Mouse (Mus musculus): ENCODE measurements around the gene Spesp1. TPM values are rescaled to one million over a fixed set of nuclear protein-coding genes. Genes with fewer than 3 reads are reported as not detected.

Spesp1 gene
- polyA plus RNA-seq, 1 experiment from 2014 or later: not detected

DNA sequence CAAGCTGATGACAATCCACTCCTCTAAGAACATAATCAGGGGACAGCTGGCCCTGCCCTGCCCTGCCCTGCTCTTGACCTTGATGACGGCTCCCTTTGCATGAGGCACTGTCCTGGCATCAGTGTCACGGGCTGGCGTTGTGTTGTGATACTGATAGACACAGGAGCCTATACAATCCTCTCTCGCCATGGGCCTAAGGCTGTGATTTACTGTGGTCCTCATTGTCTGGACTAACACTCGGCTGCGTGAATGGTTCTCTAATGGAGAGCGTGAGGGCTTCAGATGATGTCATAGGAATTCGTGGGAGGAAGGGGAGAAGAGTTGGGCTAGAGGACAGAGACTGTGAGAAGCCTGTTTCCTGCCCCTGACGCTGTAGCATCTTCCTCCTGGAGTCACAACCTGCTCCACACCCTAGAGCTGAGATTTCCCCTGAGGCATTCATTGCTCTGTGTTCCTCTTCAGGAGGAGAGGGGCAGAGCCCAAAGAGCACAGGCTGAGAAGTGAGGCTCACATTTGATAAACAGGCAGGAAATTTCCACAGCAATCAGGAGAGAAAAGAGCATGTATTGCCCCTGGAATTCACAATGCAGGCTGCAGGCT, 44.5 kb downstream of the Spesp1 start:
- no peaks in the 10 kb centered on the region for H3K27me3 ChIP-seq (ENCODE audit: control insufficient read depth, insufficient read depth, low read depth, low read length)
- no peak overlapping the region for H3K9ac ChIP-seq (ENCODE audit: low read depth, low read length)
- H3K4me3 ChIP-seq (ENCODE audit: low read depth, low read length): no peak overlapping the region
- no peaks in the 10 kb centered on the region for H3K9me3 ChIP-seq (replicated peaks; ENCODE audit: control insufficient read depth, low read length)
- ATAC-seq (ENCODE audit: low read depth): no peak
- no peaks in the 10 kb centered on the region for H3K4me1 ChIP-seq (ENCODE audit: control insufficient read depth, low read depth, low read length)
- 33% methylated on average over 9 of the region's 9 CpGs for WGBS (ENCODE audit: insufficient replicate concordance)
- no peak overlapping the region for H3K4me2 ChIP-seq (ENCODE audit: low read depth, low read length)
- no peaks in the 10 kb centered on the region for H3K36me3 ChIP-seq (ENCODE audit: control insufficient read depth, insufficient read depth)
- H3K27ac ChIP-seq (ENCODE audit: low read length): no peak overlapping the region

DNA sequence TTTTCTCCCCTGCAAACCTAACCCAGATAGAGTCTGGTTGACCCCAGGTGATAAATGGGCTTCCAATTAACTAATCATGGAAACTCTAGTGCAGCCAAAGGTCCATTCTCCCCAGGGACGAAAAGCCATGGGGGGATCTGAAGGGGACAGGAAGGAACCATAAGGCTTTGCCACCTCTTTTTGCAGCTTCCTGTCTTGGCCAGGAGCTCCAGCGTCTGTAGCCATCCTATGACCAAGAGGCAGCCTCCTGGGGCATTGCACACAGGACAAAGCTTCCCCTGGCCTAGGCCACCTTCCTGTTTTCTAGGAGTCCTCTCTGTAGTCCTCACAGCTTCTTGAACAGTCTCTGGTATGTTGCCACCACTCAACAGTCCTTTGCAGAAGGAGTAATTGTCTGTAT, 46.5 kb downstream of the Spesp1 start:
- Histone ChIP-seq H3K9ac (ENCODE audit: low read depth, low read length) (no peak overlapping the region), H3K4me1 (ENCODE audit: control insufficient read depth, low read depth, low read length) (no peaks in the 10 kb centered on the region), H3K9me3 (replicated peaks; ENCODE audit: control insufficient read depth, low read length) (no peaks in the 10 kb centered on the region), H3K27me3 (ENCODE audit: control insufficient read depth, insufficient read depth, low read depth, low read length) (no peaks in the 10 kb centered on the region), H3K27ac (ENCODE audit: low read length) (no peak overlapping the region), H3K4me3 (ENCODE audit: low read depth, low read length) (no peak overlapping the region), H3K4me2 (ENCODE audit: low read depth, low read length) (no peak overlapping the region), H3K36me3 (ENCODE audit: control insufficient read depth, insufficient read depth) (no peaks in the 10 kb centered on the region)
- WGBS (ENCODE audit: insufficient replicate concordance): 40% methylated on average over 2 of the region's 2 CpGs
- no peak for ATAC-seq (ENCODE audit: low read depth)

DNA sequence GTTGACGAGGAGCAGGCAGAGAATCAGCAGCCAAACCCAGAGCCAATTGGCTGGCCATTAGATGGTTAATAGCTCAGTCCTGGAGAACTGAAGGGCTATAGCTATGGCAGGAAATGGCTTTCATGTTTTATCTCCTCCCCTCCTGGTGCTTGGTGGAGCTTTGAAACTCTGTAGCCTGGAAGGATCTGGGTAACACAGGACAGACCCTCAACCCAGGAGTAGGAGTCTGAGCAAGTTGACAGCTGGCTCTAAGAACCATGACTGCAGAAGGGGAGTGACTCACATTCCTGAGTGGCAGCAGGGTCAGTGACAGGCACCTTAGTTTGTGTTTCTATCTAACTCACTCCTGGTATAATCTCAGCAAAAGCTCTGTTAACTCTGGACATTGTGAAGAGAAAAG, 49.4 kb downstream of the Spesp1 start:
- Histone ChIP-seq H3K36me3 (ENCODE audit: control insufficient read depth, insufficient read depth) (no peaks in the 10 kb centered on the region), H3K27me3 (ENCODE audit: control insufficient read depth, insufficient read depth, low read depth, low read length) (no peaks in the 10 kb centered on the region), H3K9me3 (replicated peaks; ENCODE audit: control insufficient read depth, low read length) (no peaks in the 10 kb centered on the region), H3K9ac (ENCODE audit: low read depth, low read length) (no peak overlapping the region), H3K27ac (ENCODE audit: low read length) (no peak overlapping the region), H3K4me3 (ENCODE audit: low read depth, low read length) (no peak overlapping the region), H3K4me2 (ENCODE audit: low read depth, low read length) (no peak overlapping the region), H3K4me1 (ENCODE audit: control insufficient read depth, low read depth, low read length) (no peaks in the 10 kb centered on the region)
- no peak for ATAC-seq (ENCODE audit: low read depth)
- WGBS (ENCODE audit: insufficient replicate concordance): 44% methylated on average over 1 of the region's 1 CpGs

DNA sequence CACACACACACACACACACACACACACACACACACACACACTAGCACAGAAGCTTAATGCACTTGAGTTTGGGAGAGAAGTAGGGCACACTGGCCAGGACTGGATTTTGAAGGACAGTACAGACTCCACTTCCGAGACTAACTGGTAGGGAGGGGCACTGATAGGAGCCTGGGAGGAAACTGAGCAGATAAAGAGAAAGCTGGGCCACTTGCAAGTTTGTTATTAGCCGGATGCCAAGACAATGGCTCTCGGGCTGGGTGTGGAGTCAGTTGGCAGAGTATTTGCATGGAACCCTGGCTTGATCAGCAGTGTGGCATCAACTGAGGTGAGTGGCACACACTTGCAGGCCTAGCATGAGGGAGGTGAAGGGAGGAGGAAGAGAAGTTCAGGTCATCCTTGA, 51.0 kb downstream of the Spesp1 start:
- ATAC-seq (ENCODE audit: low read depth): no peak
- Histone ChIP-seq H3K4me1 (ENCODE audit: control insufficient read depth, low read depth, low read length) (no peaks in the 10 kb centered on the region), H3K9ac (ENCODE audit: low read depth, low read length) (no peak overlapping the region), H3K9me3 (replicated peaks; ENCODE audit: control insufficient read depth, low read length) (no peaks in the 10 kb centered on the region), H3K4me3 (ENCODE audit: low read depth, low read length) (no peak overlapping the region), H3K27me3 (ENCODE audit: control insufficient read depth, insufficient read depth, low read depth, low read length) (no peaks in the 10 kb centered on the region), H3K27ac (ENCODE audit: low read length) (no peak overlapping the region), H3K36me3 (ENCODE audit: control insufficient read depth, insufficient read depth) (no peaks in the 10 kb centered on the region), H3K4me2 (ENCODE audit: low read depth, low read length) (no peak overlapping the region)
- 19% methylated on average over 3 of the region's 3 CpGs for WGBS (ENCODE audit: insufficient replicate concordance)

DNA sequence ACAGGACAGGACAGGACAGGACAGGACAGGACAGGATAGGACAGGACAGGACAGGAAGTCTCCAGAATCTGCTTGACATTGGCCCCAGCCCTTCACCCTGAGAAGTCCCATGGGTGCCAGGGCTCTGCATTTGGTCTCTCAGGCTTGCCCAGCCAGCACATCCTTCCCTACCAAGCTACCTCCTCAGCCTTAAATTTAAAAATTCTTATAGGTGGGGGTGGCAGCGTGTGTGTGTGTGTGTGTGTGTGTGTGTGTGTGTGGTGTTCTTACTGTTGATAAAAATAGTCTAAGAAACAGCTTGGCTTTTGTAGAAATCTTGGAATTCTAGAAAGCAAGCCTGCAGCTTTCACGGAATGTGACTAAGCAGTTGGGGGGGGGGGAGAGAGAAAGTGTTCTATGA, 52.0 kb downstream of the Spesp1 start:
- Histone ChIP-seq H3K4me1 (ENCODE audit: control insufficient read depth, low read depth, low read length) (no peaks in the 10 kb centered on the region), H3K36me3 (ENCODE audit: control insufficient read depth, insufficient read depth) (no peaks in the 10 kb centered on the region), H3K4me3 (ENCODE audit: low read depth, low read length) (no peak overlapping the region), H3K9me3 (replicated peaks; ENCODE audit: control insufficient read depth, low read length) (no peaks in the 10 kb centered on the region), H3K27me3 (ENCODE audit: control insufficient read depth, insufficient read depth, low read depth, low read length) (no peaks in the 10 kb centered on the region), H3K27ac (ENCODE audit: low read length) (no peak overlapping the region), H3K4me2 (ENCODE audit: low read depth, low read length) (no peak overlapping the region), H3K9ac (ENCODE audit: low read depth, low read length) (no peak overlapping the region)
- ATAC-seq (ENCODE audit: low read depth): no peak
- WGBS (ENCODE audit: insufficient replicate concordance): 45% methylated on average over 2 of the region's 2 CpGs

DNA sequence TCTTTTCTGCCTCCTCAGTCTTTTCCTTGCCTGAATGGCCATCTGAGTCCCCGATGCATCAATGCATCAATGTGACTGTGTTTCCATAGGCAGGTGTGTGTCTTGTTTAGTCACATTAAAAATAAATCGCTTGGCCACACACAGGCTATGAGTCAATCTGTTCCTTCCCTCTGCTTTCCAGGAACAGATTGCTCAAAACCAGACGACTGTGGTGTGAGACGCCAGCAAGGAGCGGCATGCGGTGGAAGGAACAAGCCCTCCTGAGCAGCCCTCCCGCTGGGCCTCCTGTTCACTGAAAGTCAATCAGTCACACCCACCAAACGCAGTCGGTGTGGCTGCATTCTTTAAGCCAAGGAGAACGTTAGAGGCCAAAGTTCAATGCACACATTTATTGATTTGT, 59.5 kb downstream of the Spesp1 start:
- Histone ChIP-seq H3K4me1 (ENCODE audit: control insufficient read depth, low read depth, low read length) (no peaks in the 10 kb centered on the region), H3K4me2 (ENCODE audit: low read depth, low read length) (no peak overlapping the region), H3K4me3 (ENCODE audit: low read depth, low read length) (no peak overlapping the region), H3K9ac (ENCODE audit: low read depth, low read length) (no peak overlapping the region), H3K27me3 (ENCODE audit: control insufficient read depth, insufficient read depth, low read depth, low read length) (no peaks in the 10 kb centered on the region), H3K9me3 (replicated peaks; ENCODE audit: control insufficient read depth, low read length) (no peaks in the 10 kb centered on the region), H3K27ac (ENCODE audit: low read length) (no peak overlapping the region), H3K36me3 (ENCODE audit: control insufficient read depth, insufficient read depth) (no peaks in the 10 kb centered on the region)
- WGBS (ENCODE audit: insufficient replicate concordance): 20% methylated on average over 10 of the region's 10 CpGs
- no peak for ATAC-seq (ENCODE audit: low read depth)

DNA sequence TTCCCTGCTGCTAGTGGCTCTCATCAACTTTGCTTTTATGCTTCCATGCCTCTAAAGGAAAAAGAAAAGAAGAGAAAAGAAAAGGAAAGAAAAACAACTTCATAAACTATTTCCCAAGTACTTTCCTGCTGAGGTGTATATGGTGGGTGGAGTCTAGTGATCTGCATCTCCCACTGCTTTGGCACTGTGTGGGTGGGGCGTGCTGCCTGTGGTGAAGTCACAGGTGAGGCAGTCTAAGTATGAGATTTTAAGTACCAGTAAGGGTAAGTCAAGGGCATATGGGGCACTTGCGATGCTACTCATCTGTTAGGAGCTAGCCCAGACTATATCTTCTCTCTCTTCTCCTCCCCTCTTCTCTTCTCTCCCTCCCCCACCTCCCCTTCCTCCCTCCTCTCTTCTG, 60.0 kb downstream of the Spesp1 start:
- no peak overlapping the region for H3K4me3 ChIP-seq (ENCODE audit: low read depth, low read length)
- H3K4me2 ChIP-seq (ENCODE audit: low read depth, low read length): no peak overlapping the region
- ATAC-seq (ENCODE audit: low read depth): no peak
- 46% methylated on average over 2 of the region's 2 CpGs for WGBS (ENCODE audit: insufficient replicate concordance)
- H3K27me3 ChIP-seq (ENCODE audit: control insufficient read depth, insufficient read depth, low read depth, low read length): no peaks in the 10 kb centered on the region
- no peak overlapping the region for H3K9ac ChIP-seq (ENCODE audit: low read depth, low read length)
- no peaks in the 10 kb centered on the region for H3K9me3 ChIP-seq (replicated peaks; ENCODE audit: control insufficient read depth, low read length)
- H3K36me3 ChIP-seq (ENCODE audit: control insufficient read depth, insufficient read depth): no peaks in the 10 kb centered on the region
- no peak overlapping the region for H3K27ac ChIP-seq (ENCODE audit: low read length)
- H3K4me1 ChIP-seq (ENCODE audit: control insufficient read depth, low read depth, low read length): no peaks in the 10 kb centered on the region

Small RNA genes within 50 kb of the gene (microRNA-seq; reads per million reads assigned to microRNA genes)
- not detected for gene Gm25603

Other genes starting within 250 kb of the Spesp1 start
- gene Glce, start 159.6 kb downstream of the Spesp1 start, polyA plus RNA-seq (2015; fragmentation: Nextera tagmentation; extraction: Ambion mirVana): 5.8 and 6.0 TPM in 2 replicates
- gene Anp32a, start 59.1 kb upstream of the Spesp1 start, polyA plus RNA-seq (2015; fragmentation: Nextera tagmentation; extraction: Ambion mirVana): 54.2 and 57.5 TPM in 2 replicates